Mouse (Mus musculus) erythroblast, adult 5-6 weeks (primary cell): ENCODE measurements around the gene Rnft1. TPM values are rescaled to one million over a fixed set of nuclear protein-coding genes. Genes with fewer than 3 reads are reported as not detected.
"Not testable (repeated sequence)": the region's sequence is repeated elsewhere in the genome, so short reads cannot be mapped to it uniquely, and the experiment has no call there.

ENCODE experiments used
- ATAC-seq: replicated peaks from 2 replicates; pipeline ENCODE4 v1.8.0; 2016; ENCODE audit warnings: moderate number of reproducible peaks, mild to moderate bottlenecking, moderate TSS enrichment, inconsistent platforms; ENCODE audit not compliant: poor library complexity, low FRiP score, severe bottlenecking
- total RNA-seq, 2 experiments: library from RNA; stranded (forward) in 1 of 2; stranded (reverse) in 1 of 2; fragments of 150-400 nt in 1 of 2; fragments of 200-764, 138-1000 nt in 1 of 2; gene quantifications; 2 replicates each; pipeline versions ENCODE4 v1.2.3 to v1.2.4; 2015 to 2017; ENCODE audit warnings: low replicate concordance in 2 of 2

The Rnft1 gene
- total RNA-seq, 2 experiments from 2014 or later: 1.3 to 2.3 TPM

DNA sequence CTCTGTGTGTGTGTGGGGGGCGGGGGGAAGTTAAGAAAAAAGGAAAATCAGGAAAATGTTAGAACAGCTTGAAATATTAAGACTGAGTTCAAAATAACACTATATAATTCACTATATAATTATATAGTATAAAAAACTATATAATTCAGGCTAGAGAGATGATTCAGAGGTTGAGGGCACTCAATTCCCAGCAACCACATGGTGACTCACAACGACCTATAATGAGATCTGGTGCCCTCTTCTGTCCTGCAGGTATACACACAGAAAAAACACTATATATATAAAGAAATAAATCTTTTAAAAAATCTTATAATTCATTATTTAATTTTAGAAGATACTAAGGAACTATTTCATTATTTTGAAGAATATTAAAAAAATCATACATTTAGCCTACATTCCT is 23.5 kb downstream of the Rnft1 start:
- ATAC-seq: no peak

DNA sequence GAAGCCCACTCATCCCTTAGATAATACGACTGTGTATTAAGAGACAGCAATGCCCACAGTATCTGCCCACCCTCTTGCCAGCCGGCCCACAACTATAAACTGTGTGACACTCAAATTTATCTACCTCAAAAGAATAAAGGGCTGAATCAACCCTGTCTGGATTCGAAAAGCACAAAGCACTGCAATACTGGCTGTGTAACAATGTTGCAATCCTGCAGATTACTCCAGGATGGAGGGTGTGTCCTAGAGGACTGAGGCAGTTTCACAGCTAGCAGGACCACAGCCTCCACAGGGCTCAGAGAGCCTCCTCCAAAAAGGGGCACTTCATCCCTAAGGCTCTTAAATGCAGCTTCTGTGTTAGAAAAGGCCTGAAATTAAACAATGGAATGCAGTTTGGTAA is 32.2 kb downstream of the Rnft1 start:
- ATAC-seq: no peak

DNA sequence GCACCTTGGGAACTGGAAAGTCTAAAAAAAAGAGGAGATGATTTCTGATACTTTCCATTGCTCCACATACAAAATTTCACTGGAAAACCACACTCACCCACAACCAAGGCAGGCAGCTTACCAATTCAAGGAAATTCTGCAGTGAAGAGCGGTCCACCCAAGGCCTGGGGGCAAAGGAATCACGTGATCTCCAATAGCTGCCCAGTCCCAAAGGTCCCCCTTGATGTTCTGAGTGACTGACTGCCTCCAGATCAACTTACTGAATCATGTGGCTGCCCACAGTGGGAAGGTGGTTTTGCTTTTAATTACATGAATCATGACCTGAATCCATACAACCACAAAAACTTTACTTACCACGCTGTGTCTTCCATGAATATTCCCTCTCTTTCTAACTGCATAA is 32.8 kb downstream of the Rnft1 start:
- no peak for ATAC-seq

DNA sequence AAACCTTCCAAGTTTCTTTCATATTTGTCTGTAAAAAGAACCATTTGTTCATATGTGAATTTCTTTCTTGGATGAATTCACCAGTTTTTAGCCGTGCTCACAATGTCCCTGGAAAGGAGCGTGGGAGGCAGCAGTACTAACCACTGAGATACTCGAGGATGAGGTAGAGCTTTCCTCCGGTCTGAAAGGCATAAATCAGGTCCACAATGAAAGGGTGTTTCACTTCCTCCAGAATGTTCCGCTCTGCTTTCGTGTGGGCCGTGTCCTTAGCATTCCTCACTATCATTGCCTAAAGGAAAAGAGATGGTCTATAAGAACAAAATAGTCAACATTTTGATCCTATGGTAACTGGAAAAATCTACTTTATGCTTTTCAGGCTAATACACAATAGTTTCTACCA is 35.3 kb downstream of the Rnft1 start:
- ATAC-seq: no peak

DNA sequence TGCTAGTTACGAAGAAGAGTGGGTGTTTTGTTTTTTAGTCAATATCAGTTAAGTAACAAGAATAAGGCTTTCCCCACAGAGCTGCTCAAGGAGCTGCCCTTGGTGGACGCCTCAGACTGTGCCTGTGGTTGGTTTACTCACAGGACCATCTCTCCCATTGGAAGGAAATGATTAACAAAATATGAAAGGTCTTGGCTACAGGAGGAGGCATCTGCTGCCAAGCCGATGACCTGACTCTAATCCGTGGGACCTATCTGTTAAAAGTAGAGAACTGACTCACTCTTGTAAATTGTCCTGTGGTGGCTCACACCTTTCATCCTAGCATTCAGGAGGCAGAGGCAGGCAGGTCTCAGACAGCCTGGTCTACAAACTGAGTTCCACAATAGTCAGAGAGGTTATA is 43.1 kb downstream of the Rnft1 start:
- no peak for ATAC-seq

DNA sequence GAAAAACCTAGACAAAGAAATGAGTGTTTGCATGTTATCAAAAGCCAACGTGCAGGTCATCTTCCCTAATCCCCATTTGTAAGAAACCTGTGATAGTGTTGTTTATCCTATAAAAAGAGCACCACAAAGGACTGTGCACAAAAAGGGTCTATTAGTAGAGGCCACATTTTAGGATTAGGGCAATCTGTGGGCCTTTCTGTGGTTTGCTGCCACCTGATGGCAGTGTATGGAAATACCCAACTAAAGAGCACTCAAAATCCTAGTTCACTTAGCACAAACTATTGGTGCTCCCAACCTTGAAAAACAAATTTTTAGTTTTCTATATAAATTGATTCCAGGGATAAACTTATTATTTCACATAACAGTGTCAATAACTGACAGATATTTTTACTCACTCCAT is 48.4 kb downstream of the Rnft1 start:
- peak; percentile 87 for ATAC-seq

DNA sequence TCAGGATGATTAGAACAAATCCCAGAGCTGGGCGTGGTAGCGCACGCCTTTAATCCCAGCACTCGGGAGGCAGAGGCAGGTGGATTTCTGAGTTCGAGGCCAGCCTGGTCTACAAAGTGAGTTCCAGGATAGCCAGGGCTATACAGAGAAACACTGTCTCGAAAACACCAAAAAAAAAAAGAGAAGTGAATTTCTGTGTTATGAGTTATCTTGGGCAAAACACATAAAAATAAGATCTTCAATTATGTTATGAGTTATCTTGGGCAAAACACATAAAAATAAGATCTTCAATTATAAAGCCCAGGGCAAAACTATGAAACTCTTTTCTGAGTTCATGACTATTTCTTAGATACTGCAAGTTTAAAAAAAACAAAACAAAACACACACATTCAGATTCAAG is 48.8 kb downstream of the Rnft1 start:
- ATAC-seq: not testable (repeated sequence)

DNA sequence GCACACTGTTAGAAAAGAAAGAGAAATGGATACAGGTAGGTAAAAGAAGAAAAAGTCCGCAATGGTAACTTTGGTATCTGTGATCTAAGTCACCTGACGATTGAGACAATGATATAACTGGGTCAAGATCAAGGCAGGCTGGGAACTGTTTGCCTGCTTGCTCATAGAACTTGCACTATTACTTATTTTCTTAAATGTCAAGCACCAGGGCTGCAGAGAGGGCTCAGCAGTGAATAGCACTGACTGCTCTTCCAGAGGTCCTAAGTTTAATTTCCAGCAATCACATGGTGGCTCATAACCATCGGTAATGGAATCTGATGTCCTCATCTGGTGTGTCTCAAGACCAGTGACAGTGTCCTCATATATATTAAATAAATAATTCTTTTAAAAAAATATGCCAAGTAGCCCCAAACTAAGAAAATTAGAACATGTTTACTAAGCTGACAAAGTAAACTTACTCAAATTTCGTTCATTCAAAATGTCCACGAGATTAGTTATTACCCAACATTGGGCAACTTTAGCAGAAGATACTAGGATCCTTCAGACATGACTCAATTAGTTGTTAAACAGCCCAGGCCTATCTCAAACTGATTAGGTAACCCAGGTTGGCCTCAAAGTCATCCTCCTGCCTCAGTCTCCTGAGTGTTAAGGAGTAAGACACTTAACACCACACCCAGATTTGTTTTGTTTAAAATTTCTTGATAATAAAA is 49.9 kb downstream of the Rnft1 start:
- no peak for ATAC-seq

DNA sequence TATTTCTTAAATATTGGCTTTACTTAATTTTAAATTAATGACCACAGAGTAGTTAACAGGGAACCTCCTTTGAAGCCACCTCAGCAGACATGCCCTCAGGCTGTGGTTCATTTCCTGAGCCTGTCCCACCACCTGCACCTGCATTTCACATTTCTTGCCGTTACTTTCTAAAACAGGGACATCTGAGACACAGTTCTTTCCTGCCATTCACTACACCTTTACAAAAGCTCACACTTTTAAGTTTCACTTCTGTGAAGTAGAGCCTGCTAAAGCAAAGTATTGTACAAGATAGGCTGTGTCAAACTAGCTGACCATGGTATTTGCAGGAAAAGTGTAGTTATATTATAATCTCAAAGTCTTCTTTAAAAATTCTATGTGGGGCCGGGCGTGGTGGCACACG is 54.3 kb downstream of the Rnft1 start:
- ATAC-seq: no peak

DNA sequence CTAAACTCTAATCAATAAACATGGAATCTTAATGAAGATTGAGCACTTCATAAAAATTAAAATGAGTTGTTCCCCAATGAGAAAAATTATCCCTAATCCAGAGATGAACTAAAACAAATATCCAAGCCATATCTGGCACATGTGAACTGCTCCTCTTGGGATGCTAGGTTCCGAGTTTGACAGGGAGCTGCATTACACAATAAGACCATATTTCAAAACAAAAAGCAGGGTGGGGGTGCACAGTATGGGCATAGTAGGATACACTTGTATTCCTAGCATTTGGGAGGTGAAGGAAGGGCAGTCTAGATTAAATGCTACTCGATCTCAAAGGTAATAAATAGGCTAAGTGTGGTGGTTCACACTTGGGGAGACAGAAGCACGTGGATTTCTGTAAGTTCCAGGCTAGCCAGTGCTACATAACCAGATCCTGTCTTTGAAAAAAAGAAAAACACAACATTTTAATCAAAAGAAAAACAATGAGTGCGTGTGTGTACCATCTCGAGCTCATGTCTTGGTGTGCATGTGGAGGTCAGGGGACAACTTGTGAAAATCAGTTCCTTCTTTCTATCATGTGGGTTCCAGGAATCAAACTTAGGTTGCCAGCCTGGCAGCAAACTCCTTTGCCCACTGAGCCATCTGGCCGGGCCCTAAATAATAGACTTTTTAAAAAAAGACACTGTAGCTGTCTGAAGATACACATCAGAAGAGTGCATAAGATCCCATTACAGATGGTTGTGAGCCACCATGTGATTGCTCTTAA is 55.4 kb downstream of the Rnft1 start:
- ATAC-seq: no peak

DNA sequence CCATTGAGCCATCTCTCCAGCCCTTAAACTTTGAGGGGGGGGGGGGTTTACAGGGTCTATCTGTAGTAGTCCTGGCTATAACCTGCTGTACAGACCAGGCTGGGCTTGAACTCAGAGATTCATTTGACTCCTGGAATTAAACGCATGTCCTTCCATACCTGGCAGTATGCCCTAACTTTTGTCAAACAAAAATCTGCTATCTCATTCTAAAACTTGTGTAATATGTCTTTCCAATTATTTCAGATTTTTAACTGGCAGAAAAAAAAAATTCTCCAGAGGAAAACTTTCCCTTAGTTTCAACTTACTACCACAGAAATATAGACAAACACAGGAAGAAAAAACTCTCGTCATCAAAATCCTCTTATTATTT is 56.0 kb downstream of the Rnft1 start:
- ATAC-seq: no peak

DNA sequence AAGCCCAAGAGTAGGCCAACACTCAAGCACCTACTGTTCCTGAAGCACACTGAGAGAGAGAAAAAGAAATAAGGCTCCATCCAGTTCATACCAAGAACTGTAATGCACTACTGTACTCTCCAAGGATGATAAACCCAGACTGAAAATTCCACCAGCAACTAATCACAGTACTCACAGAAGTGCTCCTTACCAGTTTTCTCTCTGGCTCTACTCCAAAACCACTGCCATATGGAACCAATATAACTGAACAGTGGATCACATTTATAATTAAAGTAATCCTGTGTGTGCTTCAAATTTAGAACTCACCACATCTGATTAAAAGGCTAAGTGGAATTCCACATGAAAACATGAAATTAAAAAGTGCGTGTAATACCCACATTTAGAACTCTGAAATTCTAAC is 58.4 kb downstream of the Rnft1 start:
- ATAC-seq: no peak

DNA sequence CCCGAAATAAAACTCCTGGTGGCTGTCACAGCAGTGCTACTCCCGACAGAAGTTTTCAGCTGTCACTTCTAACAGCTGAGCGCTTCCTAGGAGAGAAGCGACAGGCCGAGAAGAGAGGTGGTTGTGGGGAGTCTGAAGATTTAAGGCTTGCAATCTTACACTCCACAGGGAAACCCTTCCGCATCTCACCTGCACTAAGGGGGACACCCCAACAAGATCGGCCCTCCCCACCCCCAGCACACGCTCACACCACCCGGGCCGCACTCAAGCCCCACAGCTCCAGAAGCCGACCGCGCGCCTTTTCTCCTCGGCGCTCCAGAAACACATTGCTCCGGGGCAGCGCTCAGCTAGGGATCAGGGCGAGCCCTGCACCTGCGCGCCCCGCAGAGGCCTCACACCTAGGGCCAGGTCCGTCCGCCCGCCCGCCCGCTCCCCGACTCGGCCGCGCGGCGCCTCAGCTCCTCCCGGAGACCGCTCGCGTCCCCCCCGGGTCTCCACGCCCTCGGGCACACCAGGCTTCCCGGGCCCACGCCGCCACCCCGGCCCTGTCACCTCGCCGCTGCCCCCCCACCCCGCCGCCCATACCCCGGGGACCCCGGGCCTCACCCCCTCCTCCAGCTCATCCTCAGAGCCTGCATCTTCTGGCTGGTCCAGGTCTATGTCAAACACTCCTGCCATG is 59.6 kb downstream of the Rnft1 start:
- ATAC-seq: peak; percentile 36

DNA sequence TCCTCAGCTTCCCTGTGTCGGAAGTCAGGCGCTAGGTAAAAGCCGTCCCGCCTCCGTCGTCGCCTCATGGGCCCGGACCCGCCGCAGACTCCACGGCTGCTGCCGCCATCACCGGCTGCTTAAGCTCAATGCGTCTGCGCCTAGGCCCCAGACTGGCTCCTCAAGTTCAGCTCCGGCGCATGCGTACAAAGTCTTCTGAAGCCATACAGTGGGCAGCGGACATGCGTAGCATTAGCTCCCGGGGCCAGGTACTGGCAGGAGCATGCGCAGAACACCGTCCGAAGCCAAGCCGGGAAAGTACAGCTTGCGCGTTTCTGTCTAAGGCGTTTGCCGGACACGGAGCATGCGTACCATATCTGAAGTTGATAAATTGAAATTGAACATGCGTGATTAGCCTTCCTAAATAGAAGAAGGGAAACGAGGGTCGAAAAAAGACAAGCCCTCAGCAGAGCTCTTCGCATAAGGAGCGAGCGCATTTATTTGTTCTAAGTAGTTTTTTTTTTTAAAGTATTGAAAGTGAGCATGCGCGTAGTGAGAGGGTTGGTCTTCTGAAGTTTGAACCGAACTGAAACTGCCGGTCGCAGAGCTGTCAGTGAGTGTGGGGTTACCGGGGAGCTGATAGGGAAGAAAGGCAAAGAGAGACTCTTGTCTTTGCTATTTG is 60.3 kb downstream of the Rnft1 start, which contains the start of the genes Rps6kb1 and Tubd1:
TSS of gene Rps6kb1 (minus strand) at position 167 of the 661 bp plus-strand sequence.
TSS of gene Tubd1 (plus strand) at position 353 of the 661 bp plus-strand sequence.
- ATAC-seq: peak; percentile 91

DNA sequence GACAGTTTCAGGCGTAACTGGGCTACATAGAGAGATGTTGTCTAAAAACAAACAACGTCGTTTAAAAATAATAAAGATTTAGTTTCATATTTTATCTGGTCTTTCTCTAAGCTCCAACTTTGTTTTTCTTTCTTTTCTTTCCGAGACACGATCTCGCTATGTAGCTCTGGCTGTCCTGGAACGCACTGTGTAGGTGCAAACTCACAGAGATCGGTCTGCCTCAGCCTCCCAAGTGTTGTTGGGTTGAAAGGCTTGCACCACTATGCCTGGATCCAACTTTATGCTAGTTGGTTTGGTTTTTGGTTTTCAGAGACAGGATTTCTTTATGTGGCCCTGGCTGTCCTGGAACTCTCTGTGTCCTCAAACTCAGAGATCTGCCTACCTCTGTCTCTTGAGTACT is 61.1 kb downstream of the Rnft1 start:
- no peak for ATAC-seq

DNA sequence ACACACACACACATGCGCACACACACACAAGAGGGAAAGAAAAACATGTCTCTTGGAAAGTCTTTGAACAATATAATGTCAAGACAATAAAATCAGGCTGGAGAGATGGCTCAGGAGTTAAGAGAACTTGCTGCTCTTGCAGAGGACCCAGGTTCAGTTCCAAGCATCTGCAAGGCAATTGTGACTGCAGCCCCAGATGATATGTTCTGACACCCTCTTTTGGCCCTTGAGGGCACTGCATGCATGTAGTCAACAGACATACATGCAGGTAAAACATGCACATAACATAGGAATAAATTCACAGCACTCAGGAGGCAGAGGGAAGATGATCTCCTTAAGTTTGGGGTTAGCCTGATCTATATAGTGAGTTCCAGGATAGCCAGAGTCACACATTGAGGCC is 63.0 kb downstream of the Rnft1 start:
- no peak for ATAC-seq
